Mouse (Mus musculus) heart, adult 2 months (tissue): ENCODE results near the gene Ephb3. TPM values are rescaled to one million over a fixed set of nuclear protein-coding genes. Genes with fewer than 3 reads are reported as not detected.
A peak's percentile ranks its signal among the peaks of the same experiment; 100 is the strongest.

Experiments
- DNase-seq, 2 experiments: peaks; one replicate each; pipeline ENCODE4 v3.0.0; 2021
- H3K27ac ChIP-seq: fragments of 200-600 bp; 2 replicates; pipeline ENCODE4 v1.8.1; 2022
- H3K27me3 ChIP-seq: fragments of 200-500 bp; 2 replicates; pipeline ENCODE4 v1.6.1; 2012; ENCODE audit warnings: mild to moderate bottlenecking, low read length, inconsistent platforms, mixed read lengths; ENCODE audit not compliant: control insufficient read depth, insufficient read depth
- H3K36me3 ChIP-seq: fragments of 200-500 bp; 2 replicates; pipeline ENCODE4 v1.6.1; 2012; ENCODE audit warnings: low read length, inconsistent platforms; ENCODE audit not compliant: control insufficient read depth, insufficient read depth
- H3K4me1 ChIP-seq: fragments of 200-500 bp; 2 replicates; pipeline ENCODE4 v1.6.1; 2011; ENCODE audit warnings: low read length; ENCODE audit not compliant: control insufficient read depth, insufficient read depth
- H3K4me3 ChIP-seq: fragments of 200-600 bp; 2 replicates; pipeline ENCODE4 v1.8.1; 2022
- H3K79me2 ChIP-seq: fragments of 200-500 bp; replicated peaks from 2 replicates; pipeline ENCODE4 v1.6.1; 2012; ENCODE audit warnings: mild to moderate bottlenecking, inconsistent platforms, low read length, moderate library complexity, mixed read lengths; ENCODE audit not compliant: control insufficient read depth, insufficient read depth
- H3K9ac ChIP-seq: fragments of 200-500 bp; 2 replicates; pipeline ENCODE4 v1.6.1; 2012; ENCODE audit warnings: low read depth, mild to moderate bottlenecking, control low read depth, inconsistent platforms, low read length, mixed read lengths
- CTCF ChIP-seq: fragments of 200-600 bp; IDR thresholded peaks from 2 replicates; pipeline ENCODE4 v1.8.1; 2022; ENCODE audit warnings: antibody characterized with exemption, mild to moderate bottlenecking, moderate library complexity
- EP300 ChIP-seq: fragments of 200-500 bp; IDR thresholded peaks from 2 replicates; pipeline ENCODE4 v1.6.1; 2011; ENCODE audit warnings: low read depth, low read length, control low read depth; ENCODE audit not compliant: insufficient read depth
- POLR2A ChIP-seq: fragments of 200-500 bp; IDR thresholded peaks from 2 replicates; pipeline ENCODE4 v1.6.1; 2011; ENCODE audit warnings: mild to moderate bottlenecking, low read depth, low read length, control low read depth; ENCODE audit not compliant: insufficient read depth
- WGBS: fragments of 180-500 bp; shearing (Covaris S2); methylation state at CpG from one replicate; pipeline ENCODE4 v1.1.7; 2018; 5-methylcytosine and 5-hydroxymethylcytosine counted together
- intact Hi-C: fragments of 180-260 bp; cut with DNase I; formaldehyde crosslinking; loops from one replicate; pipeline ENCODE4 v1.15.1; 2025
- polyA plus RNA-seq: library from polyadenylated mRNA; depleted of rRNA; stranded (reverse); fragments of >200 nt; gene quantifications from 2 replicates; pipeline ENCODE4 v1.2.3, GENCODE M21; 2012
- total RNA-seq, 2 experiments: library from RNA; stranded (reverse); gene quantifications; 2 replicates each; pipeline ENCODE4 v1.2.3; 2021

Gene Ephb3
- total and polyA plus RNA-seq, 3 experiments = 6.3 to 9.9 (median 7.0) TPM

- Histone ChIP-seq H3K79me2 (no peaks in the 10 kb centered on the region), H3K4me1 (no peaks in the 10 kb centered on the region), H3K9ac (no peak overlapping the region), H3K36me3 (no peaks in the 10 kb centered on the region), H3K4me3 (no peak overlapping the region), H3K27ac (no peak overlapping the region), H3K27me3 (no peaks in the 10 kb centered on the region)
- 30% methylated on average over 7 of the region's 7 CpGs for WGBS
- intact Hi-C loops = loop anchor here (5.0 kb wide), 5 partner anchors 38 to 122 kb away; no protein-coding TSS in a partner anchor
- TF ChIP-seq CTCF = no peak
- TF ChIP-seq EP300 = no peak
- TF ChIP-seq POLR2A = no peak
- DNase-seq = no peak
These were observed 40.8 kb downstream of the Ephb3 start for GRCm38 (mm10) chr16:21245387-21245786.

- H3K36me3 ChIP-seq = no peaks in the 10 kb centered on the region
- no peaks in the 10 kb centered on the region for H3K79me2 ChIP-seq
- DNase-seq = peak; percentile 83 to 88
- intact Hi-C loops = loop anchor here (5.0 kb wide), 5 partner anchors 39 to 121 kb away; no protein-coding TSS in a partner anchor
- no peaks in the 10 kb centered on the region for H3K27me3 ChIP-seq
- TF ChIP-seq POLR2A (no peak), CTCF (peak; percentile 87), EP300 (no peak)
- peak overlapping the region; percentile 63 for H3K9ac ChIP-seq
- 0% methylated on average over 29 of the region's 29 CpGs for WGBS
- H3K27ac ChIP-seq = peak overlapping the region; percentile 40; the same call in 1 of the 2 replicates
- no peaks in the 10 kb centered on the region for H3K4me1 ChIP-seq
- peak overlapping the region; percentile 59 for H3K4me3 ChIP-seq
These were observed 41.4 kb downstream of the Ephb3 start for GRCm38 (mm10) chr16:21245931-21246390.

GRCm38 (mm10) chr16:21246391-21247036 lies 42.0 kb downstream of the Ephb3 start:
- H3K27me3 ChIP-seq = no peaks in the 10 kb centered on the region
- H3K36me3 ChIP-seq = no peaks in the 10 kb centered on the region
- no peak for TF ChIP-seq POLR2A
- TF ChIP-seq EP300 = no peak
- TF ChIP-seq CTCF = no peak
- peak overlapping the region; percentile 59 for H3K4me3 ChIP-seq
- no peaks in the 10 kb centered on the region for H3K4me1 ChIP-seq
- intact Hi-C loops = loop anchor here (5.0 kb wide), 5 partner anchors 39 to 121 kb away; no protein-coding TSS in a partner anchor
- WGBS = 12% methylated on average over 32 of the region's 33 CpGs
- DNase-seq = peak; percentile 17 to 51
- H3K9ac ChIP-seq = peak overlapping the region; percentile 63
- peak overlapping the region; percentile 40; the same call in 1 of the 2 replicates for H3K27ac ChIP-seq
- no peaks in the 10 kb centered on the region for H3K79me2 ChIP-seq

- Histone ChIP-seq H3K36me3 (no peaks in the 10 kb centered on the region), H3K79me2 (no peaks in the 10 kb centered on the region), H3K4me1 (no peaks in the 10 kb centered on the region), H3K4me3 (no peak overlapping the region), H3K9ac (no peak overlapping the region), H3K27ac (no peak overlapping the region), H3K27me3 (no peaks in the 10 kb centered on the region)
- no peak for DNase-seq
- TF ChIP-seq CTCF (no peak), POLR2A (no peak), EP300 (no peak)
- WGBS = 57% methylated on average over 4 of the region's 4 CpGs
- intact Hi-C loops = loop anchor here (5.0 kb wide), 5 partner anchors 40 to 120 kb away; no protein-coding TSS in a partner anchor
These were observed 42.5 kb downstream of the Ephb3 start for GRCm38 (mm10) chr16:21247037-21247432.

GRCm38 (mm10) chr16:21247871-21248712 lies 43.5 kb downstream of the Ephb3 start:
- Histone ChIP-seq H3K4me1 (no peaks in the 10 kb centered on the region), H3K79me2 (no peaks in the 10 kb centered on the region), H3K9ac (peak overlapping the region; percentile 47), H3K27ac (no peak overlapping the region), H3K36me3 (no peaks in the 10 kb centered on the region), H3K27me3 (no peaks in the 10 kb centered on the region), H3K4me3 (peak overlapping the region; percentile 25; the same call in 1 of the 2 replicates)
- no peak for TF ChIP-seq POLR2A
- no peak for TF ChIP-seq EP300
- no peak for TF ChIP-seq CTCF
- peak; percentile 75 to 84 for DNase-seq
- 18% methylated on average over 38 of the region's 38 CpGs for WGBS
- intact Hi-C loops = loop anchor here (5.0 kb wide), 5 partner anchors 41 to 119 kb away; no protein-coding TSS in a partner anchor
